Mouse (Mus musculus) testis, adult 2 months (tissue): ENCODE results near the gene Rdh16f2. TPM values are rescaled to one million over a fixed set of nuclear protein-coding genes. Genes with fewer than 3 reads are reported as not detected.
"Not testable (repeated sequence)": the region's sequence is repeated elsewhere in the genome, so short reads cannot be mapped to it uniquely, and the experiment has no call there.

Experiments used
- H3K27ac ChIP-seq: fragments of 200-500 bp; 2 replicates; pipeline ENCODE4 v1.5.1; 2012; ENCODE audit warnings: low read depth, low read length; ENCODE audit not compliant: control insufficient read depth, insufficient read depth
- H3K27me3 ChIP-seq: fragments of 200-500 bp; 2 replicates; pipeline ENCODE4 v1.6.1; 2012; ENCODE audit warnings: mild to moderate bottlenecking, low read length, moderate library complexity; ENCODE audit not compliant: control insufficient read depth, insufficient read depth
- H3K36me3 ChIP-seq: fragments of 200-500 bp; 2 replicates; pipeline ENCODE4 v1.6.1; 2012; ENCODE audit warnings: mild to moderate bottlenecking, low read length; ENCODE audit not compliant: control insufficient read depth, insufficient read depth
- H3K4me1 ChIP-seq: fragments of 200-500 bp; 2 replicates; pipeline ENCODE4 v1.6.1; 2012; ENCODE audit warnings: low read length; ENCODE audit not compliant: control insufficient read depth, insufficient read depth
- H3K4me3 ChIP-seq: fragments of 200-500 bp; 2 replicates; pipeline ENCODE4 v1.5.1; 2012; ENCODE audit warnings: low read depth, mild to moderate bottlenecking, low read length, moderate library complexity, mixed read lengths; ENCODE audit not compliant: control insufficient read depth
- CTCF ChIP-seq: fragments of 200-500 bp; IDR thresholded peaks from 2 replicates; pipeline ENCODE4 v1.5.1; 2012; ENCODE audit warnings: low read depth, mild to moderate bottlenecking, inconsistent platforms, low read length, moderate library complexity; ENCODE audit not compliant: control insufficient read depth, insufficient read depth, insufficient replicate concordance
- POLR2A ChIP-seq: fragments of 200-500 bp; IDR thresholded peaks from 2 replicates; pipeline ENCODE4 v1.6.1; 2012; ENCODE audit warnings: low read depth, mild to moderate bottlenecking, inconsistent platforms, low read length, moderate library complexity; ENCODE audit not compliant: control insufficient read depth
- polyA plus RNA-seq: library from polyadenylated mRNA; depleted of rRNA; stranded (reverse); fragments of >200 nt; gene quantifications from 2 replicates; pipeline ENCODE4 v1.2.3, GENCODE M21; 2012

Rdh16f2 gene
- polyA plus RNA-seq, 1 experiment, result 0.23 TPM

GRCm38 (mm10) chr10:127840776-127841175 is 25.5 kb upstream of the Rdh16f2 start:
- TF ChIP-seq POLR2A (no peak), CTCF (no peak)
- Histone ChIP-seq H3K4me3 (no peak overlapping the region), H3K36me3 (no peaks in the 10 kb centered on the region), H3K4me1 (no peaks in the 10 kb centered on the region), H3K27ac (no peak overlapping the region), H3K27me3 (no peaks in the 10 kb centered on the region)

DNA sequence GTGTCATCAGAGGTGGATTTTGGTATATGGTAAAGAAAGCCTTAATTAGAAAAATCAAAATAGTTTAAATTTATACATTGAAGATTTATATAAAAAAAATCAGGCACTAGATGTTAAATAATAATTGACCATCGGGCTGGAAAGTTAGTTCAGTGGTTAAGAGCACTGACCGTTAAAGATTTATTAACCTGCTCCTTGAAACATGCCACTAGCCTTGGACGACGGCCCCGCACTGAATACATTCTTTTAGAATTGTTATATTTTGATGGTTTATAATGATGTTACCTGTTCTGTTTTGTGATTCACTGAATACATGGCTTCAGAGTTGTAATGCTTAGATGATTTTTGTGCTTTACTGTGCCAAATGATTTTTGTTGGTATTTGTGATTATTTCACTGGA is 20.3 kb upstream of the Rdh16f2 start:
- H3K27me3 ChIP-seq, H3K36me3 ChIP-seq, H3K4me3 ChIP-seq, H3K27ac ChIP-seq, H3K4me1 ChIP-seq: not testable (repeated sequence)

- Histone ChIP-seq H3K36me3 (no peaks in the 10 kb centered on the region), H3K4me1 (no peaks in the 10 kb centered on the region), H3K27me3 (no peaks in the 10 kb centered on the region), H3K27ac (no peak overlapping the region), H3K4me3 (no peak overlapping the region)
- TF ChIP-seq CTCF (no peak), POLR2A (no peak)
Measured at GRCm38 (mm10) chr10:127848089-127848488, 18.2 kb upstream of the Rdh16f2 start.

DNA sequence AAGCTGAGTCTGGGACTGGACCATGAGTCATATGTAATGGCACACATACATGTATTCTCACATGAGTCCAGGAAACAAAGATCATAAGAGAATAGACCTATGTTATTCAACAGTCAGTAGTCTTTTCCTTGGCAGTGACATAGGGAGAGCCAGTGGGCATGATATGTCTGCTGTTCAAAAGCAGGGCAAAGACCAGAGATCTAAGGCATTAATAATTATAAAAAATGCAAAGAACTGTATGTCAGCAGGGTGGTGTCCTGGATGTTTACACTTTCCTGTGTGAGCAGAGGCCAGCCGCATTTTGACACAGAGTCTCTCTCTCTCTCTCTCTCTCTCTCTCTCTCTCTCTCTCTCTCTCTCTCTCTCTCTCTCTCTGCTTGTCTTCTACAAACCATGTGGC is 16.6 kb upstream of the Rdh16f2 start, which contains the start of gene Rdh19:
TSS of gene Rdh19 (plus strand) at position 301 of the 400 bp plus-strand sequence.
- Histone ChIP-seq H3K4me1 (no peaks in the 10 kb centered on the region), H3K36me3 (no peaks in the 10 kb centered on the region), H3K27me3 (no peaks in the 10 kb centered on the region), H3K27ac (no peak within 1 kb of the TSS), H3K4me3 (no peak within 1 kb of the TSS)
- TF ChIP-seq CTCF (no peak), POLR2A (no peak)

DNA sequence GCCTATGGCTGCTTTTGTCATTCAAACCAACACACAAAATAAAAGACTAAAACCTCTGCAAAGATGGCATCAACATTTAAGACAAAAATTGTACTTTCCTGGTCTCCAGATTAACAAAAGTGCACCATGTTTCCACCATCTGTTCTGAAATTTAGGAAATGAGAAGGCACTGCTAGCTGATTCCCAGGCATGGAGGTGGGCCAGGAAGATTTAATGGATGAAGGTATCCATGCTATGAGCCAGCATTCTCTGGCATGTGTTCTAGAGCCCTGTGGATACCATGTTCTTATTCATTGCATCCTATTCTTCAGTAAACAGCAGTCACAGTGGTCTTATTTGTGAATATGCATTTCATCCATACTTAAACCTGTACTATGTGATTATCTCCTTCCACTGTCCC is 9.9 kb upstream of the Rdh16f2 start:
- no peak overlapping the region for H3K4me3 ChIP-seq
- no peak overlapping the region for H3K27ac ChIP-seq
- TF ChIP-seq POLR2A (no peak), CTCF (no peak)
- H3K27me3 ChIP-seq, result no peaks in the 10 kb centered on the region
- H3K36me3 ChIP-seq, result no peaks in the 10 kb centered on the region
- no peaks in the 10 kb centered on the region for H3K4me1 ChIP-seq

DNA sequence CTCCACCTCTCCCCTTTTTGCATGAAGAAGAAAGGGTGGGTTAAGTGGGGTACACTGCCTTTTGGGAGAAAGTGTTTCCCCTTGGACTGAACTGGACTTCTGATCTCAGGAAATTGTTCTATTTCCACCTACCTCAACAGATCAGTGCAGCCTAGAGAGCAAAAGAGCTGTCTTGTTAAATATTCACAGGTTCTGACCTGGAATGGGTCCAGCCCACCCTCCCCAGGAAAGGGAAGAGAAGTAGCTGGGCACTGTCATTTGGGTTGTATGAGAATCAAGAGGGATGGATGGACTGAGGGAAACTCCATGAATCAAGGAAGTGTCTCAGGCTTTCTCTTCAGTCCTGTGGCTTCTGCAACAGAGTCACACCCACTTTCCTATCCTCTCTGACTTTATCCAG is 1.3 kb upstream of the Rdh16f2 start:
- Histone ChIP-seq H3K4me1 (no peaks in the 10 kb centered on the region), H3K36me3 (no peaks in the 10 kb centered on the region), H3K4me3 (no peak overlapping the region), H3K27ac (no peak overlapping the region), H3K27me3 (no peaks in the 10 kb centered on the region)
- TF ChIP-seq CTCF (no peak), POLR2A (no peak)

DNA sequence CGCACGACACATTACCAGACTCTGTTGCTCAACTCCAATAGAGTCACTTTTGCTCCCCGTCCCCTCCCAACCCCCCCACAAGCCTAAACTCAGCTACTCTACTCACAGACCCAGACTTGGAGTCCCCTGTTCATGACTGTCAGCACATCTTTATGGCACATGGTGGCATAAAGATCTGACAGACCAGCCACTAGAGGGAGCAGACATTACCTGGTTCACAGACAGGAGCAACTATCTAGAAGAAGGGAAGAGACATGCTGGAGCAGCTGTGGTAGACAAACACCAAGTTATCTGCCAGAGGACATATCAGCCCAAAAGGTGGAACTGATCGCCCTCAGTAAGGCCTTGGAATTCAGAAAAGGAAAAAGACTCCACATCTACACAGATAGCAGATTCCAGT is 6.2 kb downstream of the Rdh16f2 start:
- H3K4me3 ChIP-seq, result no peak overlapping the region
- no peaks in the 10 kb centered on the region for H3K36me3 ChIP-seq
- no peak for TF ChIP-seq POLR2A
- no peak for TF ChIP-seq CTCF
- no peaks in the 10 kb centered on the region for H3K27me3 ChIP-seq
- H3K27ac ChIP-seq, result no peak overlapping the region
- H3K4me1 ChIP-seq, result no peaks in the 10 kb centered on the region

DNA sequence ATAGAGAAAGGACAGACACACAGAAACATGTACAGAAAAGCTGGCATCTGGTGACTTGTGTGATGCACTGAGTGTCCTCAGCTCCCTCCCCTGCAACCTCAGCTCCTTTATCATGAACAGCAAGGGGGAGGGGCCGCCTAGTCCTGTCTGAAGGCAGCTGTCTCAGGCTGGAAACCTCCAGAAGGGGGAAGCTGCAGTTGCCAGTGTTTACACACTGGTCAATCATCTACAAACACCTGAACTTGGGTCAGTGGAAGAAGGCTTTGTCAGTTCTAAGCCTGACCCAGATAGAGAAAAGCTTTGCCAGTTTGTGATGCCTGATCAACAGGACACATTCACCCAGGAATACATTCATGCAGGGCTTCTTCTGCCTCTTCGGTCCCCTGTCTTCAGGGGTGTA is 11.4 kb downstream of the Rdh16f2 start:
- H3K27me3 ChIP-seq, result no peaks in the 10 kb centered on the region
- TF ChIP-seq CTCF (no peak), POLR2A (no peak)
- no peak overlapping the region for H3K27ac ChIP-seq
- H3K4me1 ChIP-seq, result no peaks in the 10 kb centered on the region
- H3K36me3 ChIP-seq, result no peaks in the 10 kb centered on the region
- H3K4me3 ChIP-seq, result no peak overlapping the region
